Mouse (Mus musculus) ovary, postnatal 36 days (tissue): Measurements from ENCODE around the gene Erv3.

Experiments used
- DNase-seq: peaks from one replicate; pipeline ENCODE4 v3.0.0; 2022; ENCODE audit warnings: low spot score, mixed read lengths

Gene Erv3

DNA sequence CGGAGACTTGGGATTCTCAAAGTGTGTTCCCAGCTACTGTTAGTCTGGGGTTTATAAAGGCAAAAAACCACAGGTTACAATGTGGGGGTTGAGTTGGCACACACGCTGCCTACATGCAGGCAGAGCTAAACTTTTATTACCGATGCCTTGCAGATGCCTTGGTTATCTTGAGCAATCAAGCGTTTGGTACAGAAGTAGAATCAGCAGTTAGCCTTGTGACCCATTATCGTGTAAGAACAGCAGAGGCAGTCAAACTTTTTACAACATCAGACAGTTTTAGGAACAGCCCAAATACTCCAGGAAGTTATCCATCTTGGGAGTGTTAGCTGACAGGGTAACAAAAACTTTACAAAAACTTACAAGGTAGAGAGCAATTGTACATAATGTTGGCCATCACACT is at the start of gene Erv3:
Gene Erv3, minus strand, starts transcription at position 27 of the 400 bp plus-strand sequence.
- no peak for DNase-seq

DNA sequence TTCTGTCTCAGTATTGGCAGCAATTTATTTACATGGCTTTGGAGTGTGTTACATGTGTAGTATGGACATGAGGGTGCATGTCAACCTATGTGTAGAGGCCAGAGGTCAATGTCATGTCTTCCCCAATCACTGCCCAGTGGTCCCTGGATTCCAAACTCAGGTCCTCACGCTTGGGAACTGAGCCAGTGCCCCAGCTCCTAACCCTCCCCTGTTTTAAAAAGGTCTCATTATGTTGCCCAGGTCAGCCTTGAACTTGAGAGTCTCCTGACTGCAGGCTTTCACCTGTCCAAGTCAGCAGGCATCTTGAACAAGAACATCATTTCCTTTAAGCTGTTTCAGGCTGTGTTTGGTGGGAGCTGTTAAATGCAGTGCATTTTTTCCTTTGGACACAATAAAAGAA is 49.4 kb upstream of the Erv3 start:
- no peak for DNase-seq

DNA sequence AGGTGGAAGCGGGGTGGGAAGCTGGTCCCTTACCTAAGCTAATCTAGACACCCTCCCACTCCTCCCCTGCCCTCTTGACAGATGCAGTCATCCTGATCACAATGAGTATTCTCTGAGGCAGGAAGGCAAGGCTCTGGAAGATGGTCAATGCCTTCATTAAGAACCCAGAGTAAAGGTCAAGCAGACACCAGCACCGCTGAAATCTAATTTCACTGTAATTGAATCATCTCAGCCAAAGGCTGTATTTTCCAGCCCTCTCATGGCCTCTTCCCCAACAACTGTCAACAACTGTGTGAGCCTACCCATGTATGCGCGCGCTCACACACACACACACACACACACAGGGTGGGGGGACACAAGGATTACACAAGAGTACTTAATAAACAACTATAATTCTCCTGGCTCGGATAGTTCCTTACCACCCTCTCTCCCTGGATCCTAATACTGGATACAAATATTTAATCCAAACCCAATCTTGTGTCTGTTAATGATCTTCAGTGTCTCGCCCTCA is 48.9 kb upstream of the Erv3 start:
- no peak for DNase-seq

DNA sequence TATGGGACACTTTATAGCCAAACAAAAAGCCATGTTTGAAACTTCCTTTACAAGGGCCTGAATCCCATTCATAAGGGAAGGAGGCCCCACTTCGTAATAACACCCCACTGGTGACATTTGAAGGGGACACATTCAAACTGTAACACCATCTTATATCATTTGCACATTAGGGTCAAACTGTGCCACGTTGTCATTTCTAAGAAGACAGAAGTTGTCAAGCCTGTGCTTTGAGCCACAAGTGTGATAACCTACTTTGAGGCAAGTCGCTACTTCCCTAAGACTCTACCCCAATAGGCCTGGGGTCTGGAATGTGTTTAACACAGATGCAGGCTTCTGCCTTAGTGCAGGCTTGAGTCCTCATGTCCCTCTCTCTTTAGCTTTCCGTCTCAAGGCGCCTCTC is 47.8 kb upstream of the Erv3 start:
- no peak for DNase-seq

DNA sequence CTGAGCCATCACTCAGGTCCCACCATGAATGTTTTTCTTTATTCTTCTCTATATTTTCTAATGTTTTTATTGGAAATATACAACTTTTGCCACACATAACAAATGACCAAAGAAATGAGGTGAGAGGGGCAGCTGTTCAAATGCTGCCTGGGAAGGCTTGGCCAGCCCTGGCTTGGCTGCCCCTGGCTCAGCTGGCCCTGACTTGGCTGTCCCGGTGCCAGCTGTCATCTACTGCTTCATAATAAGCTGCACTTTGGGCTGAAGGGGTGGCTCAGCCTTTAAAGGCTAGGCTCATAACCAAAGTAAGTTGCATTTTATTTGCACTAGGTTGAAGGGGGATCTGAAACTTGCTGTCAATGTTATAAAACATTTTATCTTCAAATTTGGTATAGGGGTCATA is 47.3 kb upstream of the Erv3 start:
- DNase-seq = peak; percentile 22

DNA sequence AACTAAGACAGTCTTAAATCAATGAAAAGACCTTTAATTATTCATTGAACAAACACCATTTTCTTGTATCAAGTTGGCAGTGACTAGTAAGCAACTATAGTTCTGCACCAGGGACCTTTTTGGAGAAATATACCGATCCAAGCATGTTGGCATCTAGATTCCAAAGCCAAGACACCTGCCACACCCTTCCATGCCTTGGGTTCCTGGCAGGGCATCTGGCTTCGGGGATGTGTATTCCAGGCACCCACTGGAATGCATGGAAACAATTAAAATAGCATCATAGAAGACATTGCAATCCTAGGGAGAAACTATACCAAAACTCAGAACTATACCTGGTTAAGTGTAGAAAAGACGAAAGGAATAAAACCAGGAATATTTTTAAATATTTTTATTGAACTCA is 46.7 kb upstream of the Erv3 start:
- no peak for DNase-seq

DNA sequence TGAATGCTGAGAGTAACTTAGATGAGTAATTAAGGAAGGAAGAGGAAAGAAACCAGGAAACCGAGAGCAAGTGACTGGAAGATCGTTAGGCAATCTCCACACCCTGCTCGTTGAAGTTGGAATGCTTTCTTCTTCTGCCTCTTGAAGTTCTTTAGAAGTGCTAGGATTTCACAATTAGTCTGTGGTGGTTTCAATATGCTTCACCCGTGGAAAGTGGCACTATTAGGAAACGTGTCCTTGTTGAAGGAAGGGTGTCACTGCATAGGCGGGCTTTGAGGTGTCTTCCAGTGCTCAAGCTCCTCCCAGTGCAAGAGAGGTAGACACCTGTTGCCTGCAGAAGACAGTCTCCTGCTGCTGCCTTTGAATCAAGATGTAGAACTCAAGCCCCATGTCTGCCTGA is 46.2 kb upstream of the Erv3 start:
- DNase-seq = no peak

DNA sequence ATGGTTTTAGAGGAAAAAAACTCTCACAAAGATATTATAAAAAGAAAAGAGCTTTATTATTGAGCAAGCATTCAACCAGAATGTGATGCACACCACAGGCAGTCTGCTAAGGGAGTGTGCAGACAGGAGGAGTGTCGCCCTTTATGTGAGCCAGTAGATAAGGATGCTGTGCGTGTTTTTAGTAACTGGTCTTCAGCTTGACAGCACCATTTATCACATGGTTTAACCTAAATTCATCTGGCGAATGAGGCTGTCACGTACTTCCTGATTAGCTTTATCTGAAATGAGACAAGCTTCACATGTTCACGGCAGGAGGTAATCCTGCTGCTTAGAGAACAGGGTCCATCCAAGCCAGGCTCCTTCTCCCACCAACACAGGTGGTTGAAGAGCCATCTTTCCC is 45.5 kb upstream of the Erv3 start:
- DNase-seq = no peak

DNA sequence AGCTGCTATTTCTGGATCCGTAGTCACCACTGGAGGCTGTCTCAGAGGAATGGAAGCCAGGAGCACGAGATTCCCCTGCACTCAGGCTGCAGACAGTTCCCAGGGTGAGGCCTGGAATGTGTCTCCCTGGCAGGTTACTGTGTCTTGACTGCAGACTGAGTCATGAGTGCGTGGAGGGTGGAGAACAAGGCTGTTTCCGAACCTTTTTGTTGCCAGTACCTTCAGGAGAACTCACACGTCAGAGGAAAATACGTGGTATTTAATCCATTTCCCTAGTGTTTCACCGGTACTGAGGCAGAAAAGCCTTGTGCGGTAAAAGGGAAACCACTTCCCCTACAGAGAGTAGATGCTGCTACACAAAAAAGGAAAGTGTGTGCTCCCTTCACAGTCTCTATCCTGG is 43.3 kb upstream of the Erv3 start:
- DNase-seq = no peak

DNA sequence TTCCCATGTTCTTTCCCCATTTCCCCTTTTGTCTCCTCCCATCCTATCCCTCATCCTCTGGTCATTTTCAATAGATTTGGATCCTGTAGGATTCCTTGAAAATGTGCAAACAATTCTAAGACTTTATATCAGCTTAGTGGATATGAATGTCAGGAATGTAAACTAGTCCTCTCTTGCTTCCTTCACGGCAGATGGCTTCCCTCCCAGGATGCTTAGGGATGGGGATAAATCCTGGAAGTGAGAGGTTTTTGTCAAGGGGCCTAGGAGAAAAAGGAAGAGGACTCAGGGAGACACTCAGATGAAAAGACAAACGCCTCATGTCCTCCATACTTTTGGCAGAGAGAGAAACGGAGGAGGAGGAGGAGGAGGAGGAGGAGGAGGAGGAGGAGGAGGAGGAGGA is 42.9 kb upstream of the Erv3 start:
- no peak for DNase-seq

DNA sequence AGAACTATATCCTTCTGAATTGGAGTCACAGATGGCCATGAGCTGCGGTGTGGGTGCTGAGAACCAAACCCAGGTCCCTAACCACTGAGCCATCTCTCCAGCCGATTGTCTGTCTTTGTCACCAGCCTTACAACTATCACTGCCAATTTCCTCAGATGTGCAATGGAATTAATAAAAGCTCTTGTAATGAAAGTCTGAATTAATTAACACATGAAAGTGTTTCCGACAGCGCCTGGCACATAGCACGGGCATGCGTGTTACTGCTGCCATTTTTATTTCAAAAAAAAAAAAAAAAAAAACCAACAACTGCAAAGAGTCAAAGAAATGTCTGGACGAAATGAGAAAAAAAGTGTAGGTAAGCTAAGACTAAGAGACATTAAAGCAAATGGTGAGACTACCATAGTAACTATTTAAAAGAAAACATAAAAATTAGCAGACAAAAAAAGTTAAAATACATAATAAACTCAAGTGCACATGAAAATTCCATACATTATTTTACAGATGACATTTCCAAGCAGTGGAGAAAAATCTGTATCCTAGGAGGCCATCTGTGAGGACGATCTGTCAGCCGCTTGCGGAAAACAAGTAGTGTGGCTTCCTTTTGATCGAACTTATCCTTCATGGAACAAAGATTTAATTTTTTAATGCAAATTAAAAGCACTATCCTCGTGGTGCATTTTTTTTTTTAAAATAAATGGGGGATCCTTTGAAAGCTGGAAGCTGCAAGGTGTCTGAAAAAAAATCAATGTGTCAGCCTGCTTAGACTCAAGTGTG is 38.0 kb upstream of the Erv3 start:
- no peak for DNase-seq

DNA sequence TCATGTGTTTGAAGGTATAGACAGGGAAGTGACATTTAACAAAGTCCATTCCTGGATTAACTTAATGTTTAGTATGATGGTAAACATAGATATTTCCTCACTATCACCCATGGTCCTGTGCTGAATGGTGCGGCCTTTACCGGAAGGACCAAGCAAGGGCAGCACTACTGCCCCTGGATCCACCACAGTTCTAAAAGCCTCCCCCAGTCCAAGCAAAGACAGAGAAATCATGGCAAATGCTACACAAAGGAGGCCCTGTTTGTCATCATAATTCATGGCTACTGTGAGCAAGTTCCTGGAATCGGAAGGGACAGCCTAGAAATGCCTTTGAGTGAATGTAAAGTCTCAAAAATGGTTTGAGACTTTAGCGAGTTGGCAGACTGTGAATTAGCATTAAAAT is 36.5 kb upstream of the Erv3 start:
- no peak for DNase-seq

DNA sequence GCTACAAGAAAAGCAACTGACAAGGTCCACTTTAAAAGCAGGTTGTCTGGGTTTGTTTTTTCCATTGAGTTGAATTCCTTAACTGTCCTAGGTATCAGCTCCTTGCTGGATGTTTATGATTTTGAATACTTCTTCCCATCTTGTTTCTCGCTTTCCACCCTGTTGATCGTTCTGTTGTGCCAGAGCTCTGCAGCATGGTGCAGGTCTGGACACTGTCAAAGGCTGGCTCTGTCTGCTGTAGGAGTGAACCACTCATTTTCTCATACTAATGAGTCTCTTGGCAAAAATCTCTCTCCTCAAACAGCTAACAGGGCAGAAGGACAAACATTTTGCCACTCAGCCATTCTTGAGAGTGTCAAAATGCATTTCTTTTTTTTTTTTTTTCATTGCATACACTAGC is 35.6 kb upstream of the Erv3 start:
- DNase-seq = no peak

DNA sequence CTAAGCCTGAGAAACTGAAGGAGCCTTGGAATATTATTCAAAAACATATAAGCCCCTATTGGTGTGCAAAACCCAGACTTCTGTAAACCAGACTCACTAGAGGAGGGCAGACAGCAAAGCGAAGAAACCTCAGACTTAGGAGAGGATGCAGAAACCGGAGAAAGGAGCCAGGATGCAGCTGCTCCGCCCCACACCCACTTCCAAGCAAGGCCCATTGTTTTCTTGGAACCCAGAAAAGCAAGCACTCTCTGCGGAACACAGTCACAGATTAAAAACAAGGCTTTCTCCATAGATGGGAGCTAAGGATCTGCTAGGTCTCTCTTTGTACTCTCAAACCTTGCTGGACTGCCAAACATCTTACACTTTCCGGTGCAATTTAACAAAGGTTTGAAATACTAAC is 33.0 kb upstream of the Erv3 start:
- no peak for DNase-seq

DNA sequence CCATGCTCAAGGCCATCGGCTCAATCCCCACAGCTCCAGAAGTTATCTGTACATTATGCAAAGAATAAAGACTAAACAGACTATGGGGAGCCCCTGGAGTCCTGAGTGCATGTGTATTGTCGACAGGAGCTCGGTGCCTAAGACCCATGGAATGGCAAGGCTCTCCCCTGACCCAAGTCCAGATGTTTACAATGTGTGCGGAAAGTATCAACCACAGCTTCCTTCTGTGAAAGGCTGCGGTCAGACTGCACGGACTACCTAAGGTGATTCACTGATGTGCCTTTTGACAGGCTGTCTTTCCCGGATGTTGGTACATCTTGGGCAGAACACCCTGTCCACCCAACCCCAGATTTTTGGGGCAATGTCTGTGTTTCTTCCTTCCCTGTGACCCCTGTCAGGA is 28.7 kb upstream of the Erv3 start:
- no peak for DNase-seq

DNA sequence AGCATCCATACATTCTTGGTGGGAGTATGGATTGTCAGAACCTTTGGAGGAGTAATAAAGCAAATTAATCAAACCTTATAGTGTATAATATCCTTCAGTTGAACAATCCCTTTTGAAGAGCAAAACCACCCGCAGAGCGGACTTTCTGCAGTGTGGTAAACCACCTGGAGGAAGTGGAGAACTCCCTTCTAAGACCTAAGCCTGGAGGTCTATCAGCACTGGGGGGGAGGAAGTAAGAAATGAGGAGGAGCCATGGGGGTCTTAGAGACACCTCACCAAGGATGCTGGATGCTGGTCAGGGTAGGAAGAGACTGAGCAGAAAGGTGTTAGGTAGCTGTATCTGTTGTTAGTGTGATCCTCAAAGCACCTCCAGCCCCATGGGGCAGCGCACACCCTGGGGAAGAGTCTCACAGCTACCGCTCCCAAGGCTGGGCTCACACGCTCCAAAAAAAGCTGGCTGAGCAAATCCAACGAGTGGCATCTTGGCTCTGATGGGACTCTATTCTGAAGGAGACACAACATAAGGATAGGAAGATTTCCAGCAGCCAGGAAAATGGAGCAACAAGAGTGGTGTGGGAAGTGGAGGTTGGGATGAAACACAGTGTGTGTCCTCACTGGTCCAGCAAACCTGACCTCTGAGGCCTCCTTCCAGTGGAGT is 27.1 kb upstream of the Erv3 start:
- DNase-seq = no peak

DNA sequence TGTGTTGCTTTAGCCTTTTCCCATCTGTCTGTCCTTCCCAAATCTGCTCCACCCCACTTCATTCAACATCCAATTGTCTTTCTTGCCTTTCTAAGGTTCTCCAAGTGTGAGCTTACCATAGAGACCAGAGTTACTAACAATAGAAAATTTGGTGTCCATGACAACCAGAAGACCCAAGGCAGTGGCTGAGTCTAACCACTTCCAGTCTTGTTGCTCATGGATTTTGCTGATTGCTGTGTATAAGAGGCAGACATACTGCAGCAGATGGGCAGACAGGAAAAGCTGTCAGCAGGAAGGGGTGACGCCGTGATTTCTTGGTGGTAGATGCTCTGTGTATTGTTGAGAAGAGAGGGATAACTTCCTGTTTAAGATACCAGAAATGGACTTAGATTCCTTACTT is 23.6 kb upstream of the Erv3 start:
- no peak for DNase-seq

DNA sequence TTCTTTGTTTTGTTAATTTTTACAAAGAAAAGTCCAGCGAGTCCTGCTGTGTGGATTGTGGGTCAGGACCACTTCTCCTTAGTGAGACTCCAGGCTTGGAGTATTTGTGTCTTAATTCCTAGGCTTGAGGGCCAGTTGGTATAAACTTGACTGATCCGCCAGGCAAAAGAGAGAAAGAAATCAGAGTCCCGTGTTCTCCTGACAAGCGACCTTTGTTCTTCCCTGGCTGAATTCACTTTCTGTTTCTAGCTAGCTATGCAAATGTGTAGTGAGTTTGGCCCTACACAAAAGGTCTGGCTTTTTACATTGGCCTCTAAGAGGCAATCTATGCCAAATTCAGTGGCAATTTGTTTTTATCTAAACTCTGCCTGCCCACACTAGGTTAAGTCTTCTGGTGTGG is 22.2 kb upstream of the Erv3 start:
- no peak for DNase-seq

DNA sequence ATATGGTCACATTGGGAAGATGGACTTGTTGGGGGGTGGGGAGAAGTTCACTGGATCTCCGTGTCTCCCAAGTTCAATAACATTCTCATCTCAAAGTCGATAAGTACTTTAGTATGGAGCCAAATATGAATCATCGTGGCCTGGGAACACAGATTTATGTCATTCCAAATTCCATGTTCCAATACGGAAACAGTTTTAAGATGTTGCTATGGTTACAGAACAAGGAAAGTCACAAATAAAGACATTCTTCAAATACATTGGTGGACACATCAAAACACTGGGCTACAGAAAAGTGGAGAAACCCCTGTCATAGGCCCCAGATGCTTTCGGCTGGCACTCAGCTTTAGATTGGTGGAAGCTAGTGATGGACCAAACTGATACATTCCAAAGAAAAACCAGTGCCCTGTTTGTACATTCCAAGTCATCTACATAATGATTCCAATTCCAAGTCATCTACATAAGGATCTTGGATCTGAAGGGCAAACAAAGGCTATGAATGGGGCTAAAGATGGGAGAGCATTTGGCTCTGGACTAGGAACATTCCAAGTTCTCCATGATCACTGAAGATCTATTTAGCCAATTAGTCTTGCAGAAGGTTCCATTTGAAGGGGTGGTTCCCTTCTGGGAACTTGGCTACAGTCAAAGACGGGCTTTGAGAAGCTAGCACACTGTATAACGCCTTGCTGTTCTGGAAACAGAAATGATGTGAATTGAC is 17.2 kb upstream of the Erv3 start:
- no peak for DNase-seq

DNA sequence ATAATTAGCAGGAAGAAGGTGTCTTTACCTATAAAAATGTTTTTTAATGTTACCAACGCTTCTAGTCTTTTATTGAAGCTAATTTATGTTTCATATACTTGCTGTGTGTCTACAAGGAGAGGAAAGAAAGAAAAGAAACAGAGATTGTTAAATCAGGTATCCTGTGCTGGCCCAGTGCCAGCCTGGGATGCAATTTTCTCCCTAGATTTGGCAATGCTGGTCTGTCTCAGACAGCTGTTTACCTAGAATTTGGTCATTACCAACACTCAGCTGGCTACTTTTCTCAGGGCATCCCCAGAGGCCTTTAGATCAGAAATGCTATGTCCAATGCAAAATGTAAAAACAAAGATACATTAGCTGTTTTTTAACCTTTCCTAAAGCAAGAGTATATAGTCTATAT is 13.8 kb upstream of the Erv3 start:
- DNase-seq = no peak

DNA sequence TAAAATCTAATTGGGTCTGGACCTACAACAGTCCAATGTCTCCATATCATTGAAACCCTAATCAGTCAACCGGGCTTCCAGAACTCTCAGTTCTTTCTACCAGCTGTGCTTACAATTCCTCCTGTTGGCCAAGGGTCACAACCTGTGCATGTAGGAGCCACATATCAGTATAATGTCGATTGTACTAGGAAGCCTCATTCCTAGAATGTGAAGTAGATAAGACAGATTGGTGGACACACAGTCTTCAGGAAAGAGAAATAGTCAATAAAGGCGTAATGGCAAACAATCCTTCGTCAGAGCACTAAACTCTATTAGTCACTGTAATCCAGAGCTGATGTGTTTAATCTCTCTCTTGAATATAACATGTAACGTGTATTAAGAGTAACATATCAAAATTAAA is 9.4 kb upstream of the Erv3 start:
- DNase-seq = no peak

DNA sequence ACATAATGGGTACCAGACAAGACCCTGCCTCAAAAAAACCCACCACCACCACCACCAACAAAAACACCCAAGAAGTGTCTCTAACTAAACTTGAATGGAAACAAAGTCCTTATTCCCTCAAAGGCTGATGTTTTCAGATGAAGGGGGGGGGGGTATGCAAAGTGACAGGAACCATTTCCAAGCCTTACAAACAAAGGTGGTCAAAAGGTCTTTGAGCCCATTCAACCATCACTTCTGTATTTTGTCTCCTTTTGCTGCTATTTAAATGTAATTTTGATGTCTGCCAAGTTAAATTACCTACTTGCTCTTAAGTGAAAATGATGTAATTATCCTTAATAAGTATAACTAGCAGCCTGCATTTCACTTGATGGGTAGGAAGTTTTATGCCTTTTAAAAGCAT is 7.1 kb upstream of the Erv3 start:
- no peak for DNase-seq

DNA sequence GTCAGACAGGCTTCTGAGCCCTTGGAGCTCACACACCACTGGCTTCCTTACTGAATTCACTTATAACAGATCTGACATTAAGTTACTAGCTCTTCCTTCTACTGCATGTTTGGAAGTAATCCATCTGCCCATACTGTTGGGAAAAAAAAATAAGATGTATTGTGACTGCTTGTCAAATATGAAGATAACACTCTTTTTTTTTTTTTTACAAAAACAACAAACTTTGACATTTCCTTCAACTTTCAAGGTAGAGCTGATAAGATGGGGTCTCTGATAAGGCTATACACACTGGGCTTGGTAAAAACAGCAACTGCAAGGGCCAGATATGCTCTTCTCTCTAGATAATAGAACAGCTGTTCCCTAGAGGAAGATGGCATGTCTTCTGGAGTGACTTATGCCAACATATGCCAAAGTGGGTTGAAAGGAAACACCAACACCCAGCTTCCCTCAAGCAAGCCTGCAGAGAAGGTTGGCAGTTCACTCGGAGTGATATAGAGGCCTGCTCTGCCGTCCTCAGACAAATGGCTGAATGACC is 4.8 kb upstream of the Erv3 start:
- DNase-seq = no peak
